Mouse (Mus musculus): ENCODE measurements around the gene Supt4a. TPM values are rescaled to one million over a fixed set of nuclear protein-coding genes. Genes with fewer than 3 reads are reported as not detected.

Supt4a gene
- total RNA-seq (2023) = 100 to 1,000 TPM; 125 to 140 TPM

DNA sequence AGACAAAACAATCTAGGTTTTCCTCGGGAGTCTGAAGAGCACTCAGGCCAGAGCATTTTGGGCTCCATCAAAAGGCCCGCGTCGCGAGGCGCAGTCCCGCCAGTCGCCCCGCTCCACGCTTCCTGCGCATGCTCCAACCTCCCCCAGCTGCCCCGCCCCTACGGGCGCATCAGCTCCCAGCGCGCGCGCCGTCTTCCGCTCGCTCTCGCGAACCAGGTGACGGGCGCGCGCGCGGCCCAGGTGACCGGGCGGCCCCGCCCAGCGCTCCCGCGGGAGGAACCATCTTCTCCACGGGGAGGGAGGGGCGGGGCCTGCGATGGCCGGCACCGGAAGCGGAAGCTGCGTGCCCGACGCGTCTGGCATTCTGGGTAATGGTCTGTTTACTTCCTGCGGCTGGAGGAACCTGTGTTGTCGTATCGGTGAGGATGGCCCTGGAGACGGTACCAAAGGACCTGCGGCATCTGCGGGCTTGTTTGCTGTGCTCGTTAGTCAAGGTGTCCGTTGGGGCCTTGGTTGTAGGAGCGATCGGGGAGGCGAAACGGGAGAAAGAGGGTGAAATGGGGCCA, at the start of gene Supt4a:
Supt4a (plus strand) TSS at position 378 of the 566 bp plus-strand sequence.

DNA sequence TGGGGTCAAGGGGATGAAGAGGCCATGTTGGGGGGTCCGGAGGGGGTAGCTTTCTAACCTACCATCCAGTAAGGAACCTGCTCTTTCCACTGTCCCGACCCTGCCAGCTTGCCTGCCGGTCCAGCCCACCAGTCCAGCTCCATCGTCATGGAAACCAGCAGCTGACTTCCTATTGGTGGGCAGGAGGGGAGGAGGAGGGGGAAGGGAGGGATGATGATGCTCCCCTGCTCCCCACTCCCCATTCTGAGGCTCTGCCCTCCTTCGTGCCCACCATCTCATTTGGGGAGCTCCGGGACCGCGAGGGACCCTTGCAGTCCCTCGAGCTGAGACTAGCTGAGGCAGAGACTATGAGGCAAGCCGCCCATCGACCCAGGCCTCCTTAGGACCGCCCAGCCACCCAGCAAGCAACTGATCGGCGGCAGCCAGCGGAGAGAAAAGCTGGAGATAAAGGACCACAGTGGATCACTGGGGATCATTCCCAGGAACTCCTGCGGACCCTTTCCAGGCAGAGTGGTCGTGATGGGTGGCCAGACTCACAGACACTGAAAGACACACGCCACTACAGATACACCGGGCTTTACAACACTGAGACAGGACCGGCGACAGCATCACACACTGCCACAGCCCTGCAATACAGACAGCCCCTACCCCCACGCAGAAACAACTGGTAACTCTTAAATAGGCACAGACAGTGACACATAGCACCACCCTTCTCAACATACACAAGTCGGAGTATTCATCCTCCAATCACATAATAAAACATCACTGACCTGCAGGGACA, 23.1 kb downstream of the Supt4a start, which contains the start of gene Tspoap1:
Tspoap1 (plus strand) TSS at position 241 of the 781 bp plus-strand sequence.

Other genes with a start within 250 kb of the Supt4a start
- gene Gm11492, start 170.9 kb upstream of the Supt4a start, total RNA-seq (2023) = not detected
- gene Sept4, start 168.6 kb upstream of the Supt4a start, total RNA-seq (2023) = 1 to 10 TPM in 1 of 2 experiments, under 1 TPM in 1; 0.58 to 1.9 TPM
- 10 to 100 TPM; 54.9 to 64.4 TPM for gene Mtmr4, start 145.4 kb upstream of the Supt4a start, total RNA-seq (2023)
- gene Hsf5, start 120.4 kb upstream of the Supt4a start, total RNA-seq (2023) = under 1 TPM in 1 of 2 experiments, not detected in 1; 0.30 TPM
- gene Rnf43, start 74.8 kb upstream of the Supt4a start, total RNA-seq (2023) = 1 to 10 TPM; 5.3 to 6.3 TPM
- 10 to 100 TPM in 1 of 2 experiments, 1 to 10 TPM in 1; 9.1 to 10.2 TPM for gene Tspoap1, start 23.0 kb downstream of the Supt4a start, total RNA-seq (2023)
- gene Mpo, start 56.0 kb downstream of the Supt4a start, total RNA-seq (2023) = not detected
- gene Lpo, start 90.7 kb downstream of the Supt4a start, total RNA-seq (2023) = not detected
- gene Mks1, start 115.7 kb downstream of the Supt4a start, total RNA-seq (2023) = 10 to 100 TPM; 20.0 to 22.1 TPM
- gene Epx, start 138.0 kb downstream of the Supt4a start, total RNA-seq (2023) = not detected
- gene Olfr462, start 154.7 kb downstream of the Supt4a start, total RNA-seq (2023) = not detected
- gene Olfr463, start 159.8 kb downstream of the Supt4a start, total RNA-seq (2023) = not detected
- gene Olfr464, start 183.4 kb downstream of the Supt4a start, total RNA-seq (2023) = not detected
- gene Dynll2, start 250.0 kb downstream of the Supt4a start, total RNA-seq (2023) = 10 to 100 TPM; 12.1 to 13.3 TPM

Measured in B cell, adult 67 days (primary cell).